Mouse (Mus musculus) adrenal gland, adult 8-10 months (tissue): ENCODE results near the gene Cars. TPM values are rescaled to one million over a fixed set of nuclear protein-coding genes. Genes with fewer than 3 reads are reported as not detected.

Experiments
- DNase-seq: peaks from one replicate; pipeline ENCODE4 v3.0.0; 2022
- microRNA-seq, 2 experiments: library from miRNA; unstranded; fragments of <30 nt; microRNA quantifications; one replicate each; pipeline ENCODE4 v1.2.0; 2022
- total RNA-seq, 4 experiments: library from RNA; stranded (reverse); gene quantifications; 2 replicates each; pipeline ENCODE4 v1.2.4; 2022

Cars gene
- total RNA-seq, 4 experiments from 2014 or later = 42.6 to 63.9 (median 48.2) TPM

- no peak for DNase-seq
These were observed 89.1 kb downstream of the Cars start for GRCm38 (mm10) chr7:143510593-143511334.

GRCm38 (mm10) chr7:143509566-143509965 is 90.3 kb downstream of the Cars start:
- DNase-seq = no peak

Small RNAs within 50 kb of the gene (microRNA-seq; reads per million reads assigned to microRNA genes)
- gene Mir7064 = 0 reads per million in 2 experiments

Other genes starting within 250 kb of the Cars start
- 1,000 to 10,000 TPM in 1 of 4 experiments, 100 to 1,000 TPM in 3; 211 to 1,262 (median 590) TPM for gene Cdkn1c, start 139.0 kb downstream of the Cars start, total RNA-seq
- gene Slc22a18, start 126.4 kb downstream of the Cars start, total RNA-seq = 1 to 10 TPM; 2.7 to 5.5 (median 3.6) TPM
- 1 to 10 TPM in 2 of 4 experiments, under 1 TPM in 2; 0.49 to 5.2 (median 2.2) TPM for gene Phlda2, start 96.9 kb downstream of the Cars start, total RNA-seq
- 100 to 1,000 TPM; 132 to 141 (median 135) TPM for gene Nap1l4, start 51.0 kb downstream of the Cars start, total RNA-seq
- 1 to 10 TPM in 3 of 4 experiments, under 1 TPM in 1; 0.77 to 1.5 (median 1.4) TPM for gene Tnfrsf26, start 28.6 kb upstream of the Cars start, total RNA-seq
- 1 to 10 TPM; 4.2 to 8.6 (median 5.5) TPM for gene Tnfrsf22, start 49.6 kb upstream of the Cars start, total RNA-seq
- 1 to 10 TPM; 3.0 to 4.8 (median 3.4) TPM for gene Tnfrsf23, start 85.8 kb upstream of the Cars start, total RNA-seq
- gene Osbpl5, start 156.9 kb upstream of the Cars start, total RNA-seq = 10 to 100 TPM; 39.0 to 58.1 (median 45.3) TPM
- 1 to 10 TPM in 2 of 4 experiments, under 1 TPM in 2; 0.28 to 2.1 (median 0.78) TPM for gene Mrgprg, start 166.9 kb upstream of the Cars start, total RNA-seq
- 1 to 10 TPM; 2.7 to 5.1 (median 3.9) TPM for gene Mrgpre, start 184.4 kb upstream of the Cars start, total RNA-seq
- gene Nadsyn1, start 222.8 kb upstream of the Cars start, total RNA-seq = 10 to 100 TPM in 3 of 4 experiments, 1 to 10 TPM in 1; 9.2 to 17.5 (median 14.6) TPM
- gene Dhcr7, start 223.1 kb upstream of the Cars start, total RNA-seq = 1,000 to 10,000 TPM in 1 of 4 experiments, 100 to 1,000 TPM in 3; 583 to 1,249 (median 833) TPM